Mouse (Mus musculus): ENCODE results near the gene Tubgcp6.

Gene Tubgcp6

DNA sequence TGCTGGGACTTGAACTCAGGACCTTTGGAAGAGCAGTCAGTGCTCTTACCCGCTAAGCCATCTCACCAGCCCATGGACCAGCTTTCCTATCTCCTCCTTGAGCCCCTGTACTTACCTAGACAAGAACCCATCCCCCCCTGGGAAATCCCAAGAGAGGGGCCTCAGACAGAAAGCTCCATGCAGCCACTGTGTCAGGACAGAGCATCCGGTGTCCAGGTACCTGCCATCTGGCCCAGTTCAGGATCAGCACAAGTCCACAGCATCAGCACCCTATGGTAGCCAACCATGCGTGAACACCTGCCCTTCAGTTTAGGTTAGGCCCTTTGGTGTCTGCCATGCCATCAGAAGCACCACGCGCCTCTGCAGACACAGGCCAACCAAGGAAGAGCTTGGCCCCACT lies 58.0 kb downstream of the Tubgcp6 start:
- DNase-seq (ENCODE audit: low read depth in 1 of 2, low spot score in 2 of 2), result no peak

- no peak for DNase-seq (ENCODE audit: low read depth in 1 of 2, low spot score in 2 of 2)
These were observed 59.4 kb downstream of the Tubgcp6 start for GRCm38 (mm10) chr15:89063536-89063935.

- no peak for DNase-seq (ENCODE audit: low read depth in 1 of 2, low spot score in 2 of 2)
These were observed 59.9 kb downstream of the Tubgcp6 start for GRCm38 (mm10) chr15:89063001-89063400.

- DNase-seq (ENCODE audit: low read depth in 1 of 2, low spot score in 2 of 2), result no peak
These were observed 60.4 kb downstream of the Tubgcp6 start for GRCm38 (mm10) chr15:89062518-89062910.

- DNase-seq (ENCODE audit: low read depth in 1 of 2, low spot score in 2 of 2), result no peak
These were observed 61.0 kb downstream of the Tubgcp6 start for GRCm38 (mm10) chr15:89061761-89062517.

GRCm38 (mm10) chr15:89060811-89061460 lies 62.0 kb downstream of the Tubgcp6 start:
- no peak for DNase-seq (ENCODE audit: low read depth in 1 of 2, low spot score in 2 of 2)

- no peak for DNase-seq (ENCODE audit: low read depth in 1 of 2, low spot score in 2 of 2)
These were observed 62.8 kb downstream of the Tubgcp6 start for GRCm38 (mm10) chr15:89060032-89060681.

- DNase-seq (ENCODE audit: low read depth in 1 of 2, low spot score in 2 of 2), result no peak
These were observed 63.6 kb downstream of the Tubgcp6 start, which contains the start of gene Panx2 for GRCm38 (mm10) chr15:89059161-89059931. TSS of gene Panx2 (plus strand) at chr15:89059734.

DNA sequence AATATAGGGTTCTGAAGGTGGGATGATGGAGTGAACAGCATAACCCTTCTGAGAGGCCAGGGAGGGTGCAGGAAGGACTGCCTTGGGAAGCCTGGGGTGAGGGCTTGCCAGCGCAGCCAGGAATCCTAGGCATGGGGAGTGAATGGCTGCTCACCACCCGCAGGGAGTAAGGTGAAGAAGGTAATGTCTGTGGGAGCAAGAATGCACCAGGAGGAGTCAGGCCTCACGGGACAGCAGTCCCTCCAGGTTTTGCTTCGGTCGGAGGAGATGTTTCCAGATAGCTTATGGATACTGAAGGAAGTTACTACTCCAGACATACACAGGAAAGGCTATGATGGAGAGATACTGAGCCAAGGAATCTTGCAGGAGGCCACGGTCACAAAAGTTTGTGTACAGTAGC lies 64.2 kb downstream of the Tubgcp6 start:
- no peak for DNase-seq (ENCODE audit: low read depth in 1 of 2, low spot score in 2 of 2)

- DNase-seq (ENCODE audit: low read depth in 1 of 2, low spot score in 2 of 2), result no peak
These were observed 68.2 kb downstream of the Tubgcp6 start for GRCm38 (mm10) chr15:89054666-89055065.
